Mouse (Mus musculus) olfactory bulb, adult 2 months (tissue): ENCODE measurements at regions not wholly inside any gene's neighbourhood (a gene's known extent, or its start where the extent isn't known, plus 50 kb on each side); places are given as distances from the start of the nearest gene placed in this dataset.

Experiments
- H3K27ac ChIP-seq: fragments of 200-500 bp; 2 replicates; pipeline ENCODE4 v1.5.1; 2012; ENCODE audit warnings: low read depth, low read length; ENCODE audit not compliant: insufficient read depth
- H3K4me1 ChIP-seq: fragments of 200-500 bp; 2 replicates; pipeline ENCODE4 v1.6.1; 2012; ENCODE audit warnings: low read length; ENCODE audit not compliant: control insufficient read depth, insufficient read depth
- H3K4me3 ChIP-seq: fragments of 200-500 bp; 2 replicates; pipeline ENCODE4 v1.5.1; 2012; ENCODE audit warnings: mild to moderate bottlenecking, low read depth, low read length, moderate library complexity; ENCODE audit not compliant: insufficient read depth
- CTCF ChIP-seq: fragments of 200-500 bp; IDR thresholded peaks from 2 replicates; pipeline ENCODE4 v1.5.1; 2012; ENCODE audit warnings: low read depth, mild to moderate bottlenecking, low read length, moderate library complexity; ENCODE audit not compliant: insufficient read depth
- POLR2A ChIP-seq: fragments of 200-500 bp; IDR thresholded peaks from 2 replicates; pipeline ENCODE4 v1.6.1; 2012; ENCODE audit warnings: mild to moderate bottlenecking, low read depth, low read length, moderate library complexity; ENCODE audit not compliant: insufficient read depth
- WGBS: fragments of 180-500 bp; shearing (Covaris S2); methylation state at CpG from one replicate; pipeline ENCODE4 v1.1.7; 2018; 5-methylcytosine and 5-hydroxymethylcytosine counted together

DNA sequence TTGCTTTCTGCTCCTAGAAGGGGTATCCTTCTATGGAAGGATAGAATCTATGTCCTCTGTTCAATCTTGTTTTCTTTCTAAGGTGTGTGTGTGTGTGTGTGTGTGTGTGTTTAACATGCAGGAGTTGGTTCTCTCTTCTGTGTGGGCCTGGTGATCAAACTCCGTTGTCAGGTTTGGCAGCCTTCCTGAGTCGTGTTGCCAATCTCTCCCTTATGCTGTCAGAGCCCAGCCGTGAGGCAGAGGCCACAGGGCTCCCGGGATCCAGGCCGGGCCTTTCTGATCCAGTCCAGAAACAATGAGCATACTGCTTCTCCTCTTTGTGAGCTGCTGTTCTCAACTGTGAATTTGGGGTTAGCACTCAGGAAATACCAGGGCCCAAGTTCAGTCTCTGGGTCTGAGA, 55.1 kb upstream of the Polg start:
- Histone ChIP-seq H3K27ac (peak overlapping the region; percentile 90), H3K4me1 (peaks cover 64% of the 10 kb centered on the region), H3K4me3 (no peak overlapping the region)
- 17% methylated on average over 5 of the region's 5 CpGs for WGBS
- no peak for TF ChIP-seq POLR2A
- TF ChIP-seq CTCF = no peak

DNA sequence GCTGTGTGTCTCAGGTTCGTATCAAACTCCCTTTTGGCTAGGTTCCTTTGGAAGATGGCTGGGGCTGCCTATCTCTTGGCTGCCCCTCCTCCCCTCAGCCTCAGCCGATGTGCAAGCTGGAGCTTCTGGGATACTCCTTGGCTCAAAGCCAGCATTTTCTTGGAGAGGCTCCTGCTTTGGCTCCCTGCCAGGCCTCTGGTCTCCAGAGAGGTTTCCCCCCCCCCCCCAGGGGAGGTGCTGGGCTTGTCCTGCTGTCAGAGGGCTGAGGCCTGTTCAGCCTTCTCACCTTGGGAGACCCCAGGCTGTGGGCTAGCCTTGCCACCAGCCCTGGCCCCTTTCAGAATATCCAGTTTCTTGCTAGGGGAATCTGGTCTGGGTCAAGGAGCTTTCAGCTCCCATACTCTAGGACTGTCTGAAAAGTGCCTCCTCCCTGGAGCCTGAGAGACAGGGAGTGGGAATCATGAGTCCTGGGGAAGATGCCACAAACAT, 54.1 kb upstream of the Polg start:
- TF ChIP-seq CTCF = no peak
- no peak for TF ChIP-seq POLR2A
- Histone ChIP-seq H3K4me1 (peaks cover 64% of the 10 kb centered on the region), H3K27ac (peak overlapping the region; percentile 90), H3K4me3 (no peak overlapping the region)
- WGBS = 4% methylated on average over 2 of the region's 2 CpGs

DNA sequence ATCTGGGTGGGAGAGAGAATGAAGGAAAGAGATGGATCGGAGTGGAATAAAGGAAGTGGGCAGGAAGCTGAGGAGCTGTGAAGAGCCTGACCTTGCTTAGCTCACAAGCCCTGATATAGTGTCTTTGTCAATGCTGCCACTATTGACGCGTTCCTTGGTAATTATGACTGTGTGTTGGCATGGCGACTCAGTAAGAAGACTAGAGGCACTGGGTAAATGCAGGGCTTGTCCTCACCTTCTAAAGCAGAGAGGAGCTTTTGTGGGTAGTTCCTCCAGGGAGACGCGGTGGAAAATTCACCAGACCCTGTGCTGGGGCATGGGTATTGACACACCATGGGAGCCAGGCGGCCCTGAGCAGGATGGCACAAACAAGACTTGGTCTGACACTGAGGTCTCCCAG, 52.8 kb upstream of the Polg start:
- TF ChIP-seq CTCF (no peak), POLR2A (no peak)
- 8% methylated on average over 7 of the region's 7 CpGs for WGBS
- Histone ChIP-seq H3K4me3 (no peak overlapping the region), H3K4me1 (peaks cover 66% of the 10 kb centered on the region), H3K27ac (peak overlapping the region; percentile 99)

GRCm38 (mm10) chr7:79517581-79518337, 51.6 kb upstream of the Polg start:
- Histone ChIP-seq H3K27ac (peak overlapping the region; percentile 99), H3K4me3 (no peak overlapping the region), H3K4me1 (peaks cover 56% of the 10 kb centered on the region)
- no peak for TF ChIP-seq CTCF
- TF ChIP-seq POLR2A = no peak
- WGBS = 12% methylated on average over 5 of the region's 5 CpGs

GRCm38 (mm10) chr7:79516287-79516686, 50.1 kb upstream of the Polg start:
- WGBS = 27% methylated on average over 4 of the region's 4 CpGs
- H3K27ac ChIP-seq = peak overlapping the region; percentile 99
- H3K4me3 ChIP-seq = peak overlapping the region; percentile 3; the same call in 1 of the 2 replicates

More at GRCm38 (mm10) chr7:79516287-79516686, 50.1 kb upstream of the Polg start:
- peaks cover 59% of the 10 kb centered on the region for H3K4me1 ChIP-seq
- TF ChIP-seq CTCF (no peak), POLR2A (no peak)
